Comparison of ENCODE assay signal across 9 mouse cellular contexts in the genomic region with DNA sequence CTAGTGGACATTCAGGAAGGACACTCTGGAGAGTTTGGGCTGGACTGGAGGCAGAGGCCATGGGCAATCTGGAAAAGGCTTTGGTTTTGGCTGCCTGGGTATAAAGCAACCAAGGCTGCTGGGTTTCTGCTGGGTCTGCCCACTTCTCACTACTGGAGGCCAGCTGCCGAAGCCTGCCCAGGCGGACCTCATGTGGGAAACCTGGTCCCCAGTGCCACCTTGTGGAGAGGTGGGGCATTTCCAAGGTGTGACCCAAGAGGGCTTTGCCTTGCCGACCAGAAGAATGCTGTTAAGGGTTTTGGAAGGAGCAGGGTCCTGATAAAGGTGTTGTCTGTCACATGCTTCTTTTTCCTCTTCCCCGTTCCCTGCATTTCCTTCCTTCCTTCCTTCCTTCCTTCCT. TPM values are rescaled to one million over a fixed set of nuclear protein-coding genes. Genes with fewer than 3 reads are reported as not detected.
DNase-seq lines count a peak whose midpoint lies in the region; ATAC-seq and TF ChIP-seq lines count a peak whose summit lies in the region.
"Had no signal": no experiment of that assay in that cellular context is flagged by ENCODE, and none has a peak within 500 bp of the region (broad histone marks: within the 10 kb centered on the region; RNA-seq: fewer than 3 reads in every experiment).

No protein-coding gene starts in this region.

- peaks cover 0 to 4% of the 10 kb centered on the region in 2 experiments; a peak in 1 of 4 replicates for H3K27me3 ChIP-seq in MEL (ENCODE audit: control insufficient read depth in 1 of 2, insufficient read depth in 2 of 2, low read length in 2 of 2)
- no peaks in the 10 kb centered on the region for H3K27me3 ChIP-seq in forebrain, embryonic 16.5 days (replicated peaks; ENCODE audit: control insufficient read depth, insufficient read depth, low read length)

- no peaks in the 10 kb centered on the region for H3K36me3 ChIP-seq in MEL (ENCODE audit: control insufficient read depth in 1 of 2, insufficient read depth in 2 of 2, low read length in 2 of 2)
- H3K36me3 ChIP-seq in forebrain, embryonic 16.5 days (ENCODE audit: control insufficient read depth, insufficient read depth) = no peaks in the 10 kb centered on the region
- H3K36me3 ChIP-seq: liver, embryonic 15.5 days had no signal

- WGBS in forebrain, embryonic 16.5 days = 10% methylated on average over 4 of the region's 4 CpGs

- H3K4me3 ChIP-seq in MEL (ENCODE audit: control insufficient read depth in 1 of 2, insufficient read depth in 1 of 2, low read depth in 2 of 2, low read length in 2 of 2) = no peak overlapping the region
- H3K4me3 ChIP-seq in forebrain, embryonic 16.5 days (replicated peaks; ENCODE audit: low read length) = no peak overlapping the region
- H3K4me3 ChIP-seq: liver, embryonic 15.5 days had no signal

- no peaks in the 10 kb centered on the region for H3K79me2 ChIP-seq in MEL (ENCODE audit: control insufficient read depth, insufficient read depth, low read length, poor library complexity)

- no peaks in the 10 kb centered on the region for H3K9me3 ChIP-seq in MEL (replicated peaks; ENCODE audit: insufficient read depth, low read length)
- H3K9me3 ChIP-seq in forebrain, embryonic 16.5 days (ENCODE audit: control insufficient read depth, low read length) = no peaks in the 10 kb centered on the region
- H3K9me3 ChIP-seq: liver, embryonic 15.5 days had no signal

- H3K27ac ChIP-seq in MEL (ENCODE audit: control insufficient read depth, low read depth, low read length) = no peak overlapping the region
- no peak overlapping the region for H3K27ac ChIP-seq in forebrain, embryonic 16.5 days (ENCODE audit: low read length)
- H3K27ac ChIP-seq: liver, embryonic 15.5 days had no signal

- H3K9ac ChIP-seq in MEL (ENCODE audit: control insufficient read depth, low read depth, low read length, poor library complexity, severe bottlenecking) = no peak overlapping the region
- H3K9ac ChIP-seq in forebrain, embryonic 16.5 days (replicated peaks; ENCODE audit: low read depth, low read length) = no peak overlapping the region
- H3K9ac ChIP-seq: liver, embryonic 15.5 days had no signal

- TF ChIP-seq POLR2A in MEL (IDR thresholded peaks at IDR 0.05; ENCODE audit: control insufficient read depth in 1 of 2, insufficient read depth in 1 of 2, low read depth in 1 of 2, low read length in 2 of 2, poor library complexity in 1 of 2) = no peak

- H3K4me2 ChIP-seq in forebrain, embryonic 16.5 days (ENCODE audit: low read length) = no peak overlapping the region
- H3K4me2 ChIP-seq: liver, embryonic 15.5 days had no signal

- H3K4me1 ChIP-seq in MEL (ENCODE audit: control insufficient read depth in 1 of 2, insufficient read depth in 2 of 2, low read length in 2 of 2) = no peaks in the 10 kb centered on the region
- H3K4me1 ChIP-seq in forebrain, embryonic 16.5 days (replicated peaks; ENCODE audit: control insufficient read depth, insufficient read depth, low read length) = no peaks in the 10 kb centered on the region

- TF ChIP-seq EP300 in MEL (IDR thresholded peaks at IDR 0.05; ENCODE audit: low read depth in 1 of 2, low read length in 2 of 2) = no peak

- TF ChIP-seq CTCF in MEL (IDR thresholded peaks at IDR 0.05 in 2 of 3, conservative IDR thresholded peaks at IDR 0.05 in 1 of 3; ENCODE audit: control insufficient read depth in 1 of 3, insufficient read depth in 1 of 3, low read depth in 2 of 3, low read length in 3 of 3, poor library complexity in 1 of 3, severe bottlenecking in 1 of 3) = peak; percentile 83 to 96 (median 93)

- peak; percentile 82 for DNase-seq in MEL (ENCODE audit: low read depth, low spot score)
- DNase-seq in cerebellum, adult 11-12 months = peak; percentile 71
- DNase-seq in heart, postnatal 4 days = peak; percentile 90
- DNase-seq in layer of hippocampus, postnatal 10 days (ENCODE audit: low spot score in 2 of 2) = peak; percentile 84
- peak; percentile 88 for DNase-seq in lung, postnatal 25 days (ENCODE audit: low spot score)
- DNase-seq in right cerebral cortex, adult 2 months (ENCODE audit: low spot score in 2 of 2) = peak; percentile 78
- peak; percentile 67 for DNase-seq in urinary bladder, adult 2 months (ENCODE audit: low spot score)

- TF ChIP-seq RAD21 in MEL (IDR thresholded peaks at IDR 0.05; ENCODE audit: low read depth, low read length) = peak; percentile 95

- peak; percentile 69; the same call in 1 of the 2 replicates for ATAC-seq in forebrain, embryonic 16.5 days

TF ChIP-seq in MEL, 35 proteins besides CTCF, POLR2A, EP300 and RAD21:
- no peak for TF ChIP-seq USF2 (IDR thresholded peaks at IDR 0.05; ENCODE audit: borderline replicate concordance in 1 of 2, insufficient read depth in 1 of 2, low read depth in 1 of 2, low read length in 2 of 2)
- TF ChIP-seq E2F4 (IDR thresholded peaks at IDR 0.05; ENCODE audit: borderline replicate concordance, low read depth, low read length) = no peak
- peak; percentile 85 for TF ChIP-seq ZC3H11A (IDR thresholded peaks at IDR 0.05; ENCODE audit: low read depth, low read length)
- peak; percentile 90 for TF ChIP-seq SMC3 (IDR thresholded peaks at IDR 0.05; ENCODE audit: low read depth, low read length)
- TF ChIP-seq TAL1 (IDR thresholded peaks at IDR 0.05; ENCODE audit: low read length) = no peak
- no peak for TF ChIP-seq USF1 (IDR thresholded peaks at IDR 0.05; ENCODE audit: low read depth, low read length)
- no peak for TF ChIP-seq JUND (IDR thresholded peaks at IDR 0.05; ENCODE audit: low read depth, low read length)
- TF ChIP-seq POLR2AphosphoS5 (IDR thresholded peaks at IDR 0.05; ENCODE audit: borderline replicate concordance, low read depth, low read length) = no peak
- peak; percentile 51; the same call in 1 of the 2 replicates for TF ChIP-seq SIN3A (IDR thresholded peaks at IDR 0.05; ENCODE audit: low read length)
- TF ChIP-seq RCOR1 (IDR thresholded peaks at IDR 0.05; ENCODE audit: low read depth, low read length) = no peak

RNA-seq across cellular contexts. Expression of gene U2af1, which starts 6.1 kb away (rescaled TPM):
- total RNA-seq in MEL (2012; rRNA removed) = 211 and 214 TPM in 2 replicates
- 100 to 1,000 TPM; 498 to 928 TPM for polyA plus RNA-seq in MEL (2012; ENCODE audit: insufficient read depth in 1 of 2, insufficient read length in 2 of 2, low read depth in 1 of 2, low replicate concordance in 2 of 2, missing spikeins in 1 of 2)
- 266 and 267 TPM in 2 replicates for polyA plus RNA-seq in forebrain, embryonic 16.5 days (2015; fragmentation: Nextera tagmentation; extraction: Ambion mirVana)
- total RNA-seq in heart, postnatal 4 days (2021) = 100 to 1,000 TPM; 160 to 162 TPM
- total RNA-seq in layer of hippocampus, postnatal 10 days (2021) = 100 to 1,000 TPM; 143 to 153 TPM
- polyA plus RNA-seq in urinary bladder, adult 2 months (2012; rRNA removed) = 141 and 160 TPM in 2 replicates

RNA-seq across cellular contexts. Expression of gene Cryaa, which starts 12.8 kb away (rescaled TPM):
- not detected in 2 replicates for total RNA-seq in MEL (2012; rRNA removed)
- not detected for polyA plus RNA-seq in MEL (2012; ENCODE audit: insufficient read depth in 1 of 2, insufficient read length in 2 of 2, low read depth in 1 of 2, low replicate concordance in 2 of 2, missing spikeins in 1 of 2)
- not detected in 2 replicates for polyA plus RNA-seq in forebrain, embryonic 16.5 days (2015; fragmentation: Nextera tagmentation; extraction: Ambion mirVana)
- total RNA-seq in heart, postnatal 4 days (2021) = not detected
- under 1 TPM; 0.57 to 0.80 TPM for total RNA-seq in layer of hippocampus, postnatal 10 days (2021)
- polyA plus RNA-seq in urinary bladder, adult 2 months (2012; rRNA removed) = not detected in 2 replicates
- polyA plus RNA-seq: liver, embryonic 15.5 days had no signal

RNA-seq across cellular contexts. Expression of gene Cbs, which starts 27.7 kb away (rescaled TPM):
- 11.2 and 13.7 TPM in 2 replicates for total RNA-seq in MEL (2012; rRNA removed)
- 10 to 100 TPM in 1 of 2 experiments, not detected in 1; 16.8 TPM for polyA plus RNA-seq in MEL (2012; ENCODE audit: insufficient read depth in 1 of 2, insufficient read length in 2 of 2, low read depth in 1 of 2, low replicate concordance in 2 of 2, missing spikeins in 1 of 2)
- polyA plus RNA-seq in forebrain, embryonic 16.5 days (2015; fragmentation: Nextera tagmentation; extraction: Ambion mirVana) = 8.7 and 12.9 TPM in 2 replicates
- 1 to 10 TPM in 1 of 2 experiments, under 1 TPM in 1; 0.45 to 1.1 TPM for total RNA-seq in heart, postnatal 4 days (2021)
- 10 to 100 TPM; 66.4 to 78.1 TPM for total RNA-seq in layer of hippocampus, postnatal 10 days (2021)
- 0.88 and 1.4 TPM in 2 replicates for polyA plus RNA-seq in urinary bladder, adult 2 months (2012; rRNA removed)
